Mouse (Mus musculus) hindbrain, embryonic 14.5 days (tissue): ENCODE data around the gene Mycbpap. TPM values are rescaled to one million over a fixed set of nuclear protein-coding genes. Genes with fewer than 3 reads are reported as not detected.

ENCODE experiments used
- ATAC-seq: fragments of 200-750 bp; cut with Nextera tagmentation; 2 replicates; pipeline ENCODE4 v1.8.0; 2017; ENCODE audit warnings: moderate number of reproducible peaks, mild to moderate bottlenecking, moderate TSS enrichment, moderate library complexity; ENCODE audit not compliant: low FRiP score
- DNase-seq: peaks from one replicate; pipeline ENCODE4 v3.0.0-alpha.2; 2015; ENCODE audit warnings: low spot score
- H3K27ac ChIP-seq: fragments of 300-500 bp; sonication (generic); 2 replicates; pipeline ENCODE4 v1.5.1; 2014; ENCODE audit warnings: mild to moderate bottlenecking, moderate library complexity
- H3K27me3 ChIP-seq: fragments of 300-500 bp; sonication (generic); 2 replicates; pipeline ENCODE4 v1.6.1; 2014; ENCODE audit warnings: mild to moderate bottlenecking, low read length, mixed read lengths; ENCODE audit not compliant: control insufficient read depth, insufficient read depth
- H3K36me3 ChIP-seq: fragments of 300-500 bp; sonication (generic); replicated peaks from 2 replicates; pipeline ENCODE4 v1.6.1; 2014; ENCODE audit not compliant: control insufficient read depth, insufficient read depth
- H3K4me1 ChIP-seq: fragments of 300-500 bp; sonication (generic); replicated peaks from 2 replicates; pipeline ENCODE4 v1.6.1; 2014; ENCODE audit warnings: antibody characterized with exemption, low read length, mixed read lengths; ENCODE audit not compliant: control insufficient read depth, insufficient read depth
- H3K4me2 ChIP-seq: fragments of 300-500 bp; sonication (generic); replicated peaks from 2 replicates; pipeline ENCODE4 v1.6.1; 2014; ENCODE audit warnings: mild to moderate bottlenecking, moderate library complexity
- H3K4me3 ChIP-seq: fragments of 300-500 bp; sonication (generic); replicated peaks from 2 replicates; pipeline ENCODE4 v1.5.1; 2014; ENCODE audit warnings: mild to moderate bottlenecking, low read length
- H3K9ac ChIP-seq: fragments of 300-500 bp; sonication (generic); 2 replicates; pipeline ENCODE4 v1.6.1; 2014
- H3K9me3 ChIP-seq: fragments of 300-500 bp; sonication (generic); 2 replicates; pipeline ENCODE4 v1.6.1; 2016; ENCODE audit warnings: low read length; ENCODE audit not compliant: control insufficient read depth
- WGBS: fragments of 180-500 bp; shearing (Covaris S2); extraction: QIAGEN DNeasy Blood & Tissue Kit; methylation state at CpG from one replicate; pipeline ENCODE4 v1.1.7; 2014; 5-methylcytosine and 5-hydroxymethylcytosine counted together
- polyA plus RNA-seq: library from polyadenylated mRNA; unstranded; fragments of >200 nt; fragmentation: Nextera tagmentation; extraction: Ambion mirVana; gene quantifications from 2 replicates; pipeline ENCODE4 v1.2.1, GENCODE M21; 2014

Mycbpap gene
- 3.3 and 5.1 TPM in 2 replicates for polyA plus RNA-seq

- Histone ChIP-seq H3K4me1 (no peaks in the 10 kb centered on the region), H3K27me3 (no peaks in the 10 kb centered on the region), H3K27ac (peak within 1 kb of the TSS; percentile 3; the same call in 1 of the 2 replicates), H3K4me2 (peak within 1 kb of the TSS; percentile 79), H3K9ac (peak within 1 kb of the TSS; percentile 55), H3K9me3 (no peaks in the 10 kb centered on the region), H3K36me3 (no peaks in the 10 kb centered on the region), H3K4me3 (peak within 1 kb of the TSS; percentile 43)
- peak; percentile 74 for ATAC-seq
- WGBS, result 1% methylated on average over 42 of the region's 42 CpGs
- peak; percentile 71 for DNase-seq
These were observed at the start of gene Mycbpap for GRCm38 (mm10) chr11:94521219-94521843. Mycbpap (minus strand) TSS chr11:94521742.

DNA sequence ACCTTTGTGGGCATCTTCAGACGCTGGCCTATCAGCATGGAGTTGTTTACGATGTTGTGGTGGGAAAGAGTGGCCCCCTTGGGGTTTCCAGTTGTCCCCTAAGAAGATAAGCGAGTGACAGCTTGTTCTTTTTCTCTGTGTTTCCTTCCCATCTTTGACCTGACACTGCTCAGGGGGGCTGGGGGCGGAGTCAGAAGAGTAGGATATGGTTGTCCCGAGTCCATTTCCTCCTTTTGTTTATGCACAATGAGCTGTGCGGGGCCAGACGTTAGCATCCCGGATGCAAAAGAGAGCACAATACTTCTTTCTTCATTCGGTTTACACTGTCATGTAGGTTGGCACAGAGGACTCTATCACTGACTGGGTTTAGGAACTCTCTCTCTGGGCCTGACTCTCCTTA lies 49.1 kb upstream of the Mycbpap start:
- DNase-seq, result no peak
- ATAC-seq, result no peak
- WGBS, result 32% methylated on average over 9 of the region's 9 CpGs
- Histone ChIP-seq H3K4me3 (no peak overlapping the region), H3K9ac (no peak overlapping the region), H3K9me3 (no peaks in the 10 kb centered on the region), H3K27me3 (peaks cover 8% of the 10 kb centered on the region), H3K27ac (no peak overlapping the region), H3K4me1 (no peaks in the 10 kb centered on the region), H3K36me3 (no peaks in the 10 kb centered on the region), H3K4me2 (no peak overlapping the region)

DNA sequence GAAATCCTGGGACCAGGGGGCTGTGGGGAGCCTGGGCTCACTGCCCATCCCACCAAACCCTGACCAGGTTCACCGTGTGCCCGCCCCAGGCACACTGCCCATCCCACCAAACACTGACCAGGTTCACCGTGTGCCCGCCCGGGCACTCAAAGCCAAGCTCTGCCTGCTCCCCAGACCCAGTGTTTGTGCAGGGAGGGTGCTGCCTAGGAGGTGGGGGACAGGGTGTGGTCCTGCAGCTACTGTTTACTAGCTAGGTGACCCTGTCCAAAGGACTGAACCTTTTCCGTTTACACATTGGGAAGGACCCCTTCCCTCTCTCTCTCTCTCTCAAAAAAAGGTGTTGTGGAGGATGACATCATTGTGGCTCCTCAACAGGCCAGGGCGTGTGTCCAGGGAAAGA lies 45.8 kb upstream of the Mycbpap start:
- no peaks in the 10 kb centered on the region for H3K9me3 ChIP-seq
- no peak overlapping the region for H3K4me3 ChIP-seq
- DNase-seq, result no peak
- H3K9ac ChIP-seq, result no peak overlapping the region
- no peak overlapping the region for H3K27ac ChIP-seq
- peaks cover 10% of the 10 kb centered on the region; the same call in 1 of the 2 replicates for H3K4me1 ChIP-seq
- H3K36me3 ChIP-seq, result no peaks in the 10 kb centered on the region
- peaks cover 32% of the 10 kb centered on the region for H3K27me3 ChIP-seq
- no peak overlapping the region for H3K4me2 ChIP-seq
- no peak for ATAC-seq
- WGBS, result 91% methylated on average over 7 of the region's 7 CpGs

DNA sequence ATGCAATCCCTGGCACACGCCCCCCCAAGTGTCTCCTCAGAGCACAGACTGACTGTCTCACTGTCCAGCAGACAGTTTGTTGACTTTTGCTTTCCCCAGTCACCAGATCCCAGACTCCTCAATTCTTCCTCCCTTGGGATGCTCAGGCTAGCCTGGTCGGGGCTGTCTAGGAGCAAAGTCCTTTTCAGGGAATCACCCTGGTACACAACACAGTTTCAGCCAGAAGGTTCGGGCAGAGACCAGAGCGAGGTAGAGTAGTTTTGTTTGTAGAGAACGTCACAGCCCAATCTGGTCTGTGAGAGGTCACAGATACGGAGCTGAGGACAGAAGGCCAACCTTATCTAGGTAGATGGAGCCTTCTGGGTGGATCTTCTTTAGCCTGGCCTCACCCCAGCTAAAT lies 45.0 kb upstream of the Mycbpap start:
- Histone ChIP-seq H3K4me3 (no peak overlapping the region), H3K27me3 (peaks cover 32% of the 10 kb centered on the region), H3K9me3 (no peaks in the 10 kb centered on the region), H3K36me3 (no peaks in the 10 kb centered on the region), H3K27ac (no peak overlapping the region), H3K9ac (no peak overlapping the region), H3K4me1 (peaks cover 10% of the 10 kb centered on the region; the same call in 1 of the 2 replicates), H3K4me2 (no peak overlapping the region)
- no peak for ATAC-seq
- no peak for DNase-seq
- WGBS, result 86% methylated on average over 6 of the region's 6 CpGs

DNA sequence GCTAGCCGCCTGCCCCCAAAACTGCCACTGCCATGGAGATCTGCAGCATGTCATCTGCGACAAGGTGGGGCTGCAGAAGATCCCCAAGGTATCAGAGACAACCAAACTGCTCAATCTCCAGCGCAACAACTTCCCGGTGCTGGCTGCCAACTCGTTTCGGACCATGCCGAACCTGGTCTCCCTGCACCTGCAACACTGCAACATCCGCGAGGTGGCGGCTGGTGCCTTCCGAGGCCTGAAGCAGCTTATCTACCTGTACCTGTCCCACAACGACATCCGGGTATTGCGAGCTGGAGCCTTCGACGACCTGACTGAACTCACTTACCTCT lies 43.6 kb upstream of the Mycbpap start:
- 20% methylated on average over 16 of the region's 16 CpGs for WGBS
- H3K9ac ChIP-seq, result 0 out of 2 replicates have a peak overlapping the region, but pooled peaks have one; percentile 31

GRCm38 (mm10) chr11:94564437-94565150 lies 43.1 kb upstream of the Mycbpap start, which contains the start of gene Chad:
Chad (plus strand) TSS chr11:94565047.
- WGBS, result 3% methylated on average over 35 of the region's 35 CpGs
- H3K9me3 ChIP-seq, result no peaks in the 10 kb centered on the region
- ATAC-seq, result peak; percentile 27; the same call in 1 of the 2 replicates
- no peak within 1 kb of the TSS for H3K27ac ChIP-seq
- peaks cover 32% of the 10 kb centered on the region for H3K27me3 ChIP-seq
- H3K9ac ChIP-seq, result peak within 1 kb of the TSS; percentile 34; the same call in 1 of the 2 replicates
- peaks cover 10% of the 10 kb centered on the region; the same call in 1 of the 2 replicates for H3K4me1 ChIP-seq
- H3K36me3 ChIP-seq, result no peaks in the 10 kb centered on the region
- no peak for DNase-seq
- H3K4me3 ChIP-seq, result peak within 1 kb of the TSS; percentile 22
- H3K4me2 ChIP-seq, result peak within 1 kb of the TSS; percentile 51

More for the DNA sequence above, 43.6 kb upstream of the Mycbpap start:
- DNase-seq (no peak), ATAC-seq (no peak)
- H3K4me1 ChIP-seq, result peaks cover 10% of the 10 kb centered on the region; the same call in 1 of the 2 replicates
- no peaks in the 10 kb centered on the region for H3K36me3 ChIP-seq
- H3K4me2 ChIP-seq, result peak overlapping the region; percentile 51
- H3K4me3 ChIP-seq, result peak overlapping the region; percentile 22
- H3K27me3 ChIP-seq, result peaks cover 32% of the 10 kb centered on the region
- H3K27ac ChIP-seq, result no peak overlapping the region
- no peaks in the 10 kb centered on the region for H3K9me3 ChIP-seq

- Histone ChIP-seq H3K27ac (no peak overlapping the region), H3K9me3 (no peaks in the 10 kb centered on the region), H3K4me1 (peaks cover 10% of the 10 kb centered on the region; the same call in 1 of the 2 replicates), H3K27me3 (peaks cover 32% of the 10 kb centered on the region), H3K4me2 (0 out of 2 replicates have a peak overlapping the region, but pooled peaks have one; percentile 51), H3K9ac (no peak overlapping the region; the same call in 1 of the 2 replicates), H3K4me3 (no peak overlapping the region), H3K36me3 (no peaks in the 10 kb centered on the region)
- WGBS, result 64% methylated on average over 5 of the region's 5 CpGs
- DNase-seq (no peak), ATAC-seq (no peak)
These were observed 42.3 kb upstream of the Mycbpap start for GRCm38 (mm10) chr11:94563821-94564220.

GRCm38 (mm10) chr11:94563383-94563782 lies 41.8 kb upstream of the Mycbpap start:
- Histone ChIP-seq H3K4me1 (peaks cover 10% of the 10 kb centered on the region; the same call in 1 of the 2 replicates), H3K4me3 (no peak overlapping the region), H3K9me3 (no peaks in the 10 kb centered on the region), H3K9ac (no peak overlapping the region), H3K27me3 (peaks cover 32% of the 10 kb centered on the region), H3K27ac (no peak overlapping the region), H3K4me2 (no peak overlapping the region), H3K36me3 (no peaks in the 10 kb centered on the region)
- WGBS, result 95% methylated on average over 5 of the region's 5 CpGs
- DNase-seq (no peak), ATAC-seq (no peak)

GRCm38 (mm10) chr11:94558226-94558625 lies 36.7 kb upstream of the Mycbpap start:
- no peak overlapping the region for H3K4me2 ChIP-seq
- WGBS, result 75% methylated on average over 3 of the region's 3 CpGs
- DNase-seq (no peak), ATAC-seq (no peak)
- H3K4me3 ChIP-seq, result no peak overlapping the region
- H3K9ac ChIP-seq, result no peak overlapping the region
- no peaks in the 10 kb centered on the region for H3K9me3 ChIP-seq
- H3K27me3 ChIP-seq, result 0 out of 2 replicates have a peak, but pooled peaks cover 3% of the 10 kb centered on the region
- H3K4me1 ChIP-seq, result no peaks in the 10 kb centered on the region
- no peaks in the 10 kb centered on the region for H3K36me3 ChIP-seq
- no peak overlapping the region for H3K27ac ChIP-seq
